Comparison of ENCODE assay signal across 22 mouse cellular contexts in the genomic region with DNA sequence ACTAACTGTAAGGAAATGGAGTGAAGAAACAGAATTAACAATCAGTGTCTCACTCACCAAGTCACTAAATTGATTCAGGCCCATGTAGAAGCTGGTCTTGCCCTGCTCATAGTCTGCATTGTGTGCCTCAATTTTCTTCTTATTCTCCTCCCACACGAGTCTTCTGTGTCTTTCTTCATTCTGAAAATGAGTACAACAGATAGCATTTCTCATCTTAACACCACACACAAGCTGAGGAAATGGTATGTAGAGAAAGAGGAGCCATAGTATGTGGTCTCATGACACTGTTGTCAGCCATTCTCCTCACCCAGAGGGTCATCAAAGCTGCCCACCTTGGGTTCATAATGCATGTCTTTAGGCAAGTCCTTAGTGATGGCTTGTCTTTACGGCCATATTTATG. TPM values are rescaled to one million over a fixed set of nuclear protein-coding genes. Genes with fewer than 3 reads are reported as not detected.
DNase-seq lines count a peak whose midpoint lies in the region; ATAC-seq and TF ChIP-seq lines count a peak whose summit lies in the region.
"Not testable (repeated sequence)": the region's sequence is repeated elsewhere in the genome, so short reads cannot be mapped to it uniquely, and the experiment has no call there.
"Had no signal": no experiment of that assay in that cellular context is flagged by ENCODE, and none has a peak within 500 bp of the region (broad histone marks: within the 10 kb centered on the region; RNA-seq: fewer than 3 reads in every experiment).

A gene (minus strand): TSS at position 101 of the 400 bp plus-strand sequence.

- ATAC-seq in heart, embryonic 13.5 days (ENCODE audit: extremely low read depth, insufficient number of reproducible peaks, low FRiP score, low TSS enrichment), result not testable (repeated sequence)

- not testable (repeated sequence) for TF ChIP-seq POLR2A in heart, adult 2 months (IDR thresholded peaks at IDR 0.05; ENCODE audit: insufficient read depth, low read depth, low read length); lung, adult 2 months (IDR thresholded peaks at IDR 0.05; ENCODE audit: borderline replicate concordance, extremely low read depth, low read depth, low read length); myocyte (IDR thresholded peaks at IDR 0.05; ENCODE audit: insufficient read length, low read depth)

- not testable (repeated sequence) for DNase-seq in gastrocnemius, adult 2 months; heart, adult 2 months; lung, adult 2 months

- not testable (repeated sequence) for TF ChIP-seq EP300 in heart, adult 2 months (IDR thresholded peaks at IDR 0.05; ENCODE audit: insufficient read depth, low read depth, low read length)

- H3K9me3 ChIP-seq in heart, embryonic 13.5 days; megakaryocyte, embryonic 14.5 days: not testable (repeated sequence)

- H3K36me3 ChIP-seq in heart, adult 2 months (ENCODE audit: control insufficient read depth, insufficient read depth, low read length); heart, embryonic 13.5 days; megakaryocyte, embryonic 14.5 days (replicated peaks; ENCODE audit: low read length); myocyte (ENCODE audit: control insufficient read depth, insufficient read depth): not testable (repeated sequence)

- 61% methylated on average over 2 of the region's 2 CpGs for WGBS in heart, adult 2 months
- 46% methylated on average over 2 of the region's 2 CpGs for WGBS in heart, embryonic 13.5 days
- WGBS in lung, adult 2 months, result 49% methylated on average over 2 of the region's 2 CpGs

- not testable (repeated sequence) for H3K4me1 ChIP-seq in brown adipose tissue, adult 24 weeks (ENCODE audit: control insufficient read depth, insufficient read depth, insufficient read length, low read length); heart, adult 2 months (ENCODE audit: control insufficient read depth, insufficient read depth, low read length); heart, embryonic 13.5 days; lung, adult 2 months (ENCODE audit: control insufficient read depth, insufficient read depth, low read length)
- peaks cover 52% of the 10 kb centered on the region for H3K4me1 ChIP-seq in megakaryocyte, embryonic 14.5 days

- intact Hi-C loops in gastrocnemius, adult 2 months (cut with DNase I); heart, adult 2 months (cut with DNase I): not testable (repeated sequence)

- peak within 1 kb of the TSS; percentile 28 for H3K4me2 ChIP-seq in heart, embryonic 13.5 days
- H3K4me2 ChIP-seq in myocyte (ENCODE audit: low read depth), result peak within 1 kb of the TSS; percentile 61

- H3ac ChIP-seq in myocyte (ENCODE audit: control insufficient read depth, insufficient read length), result not testable (repeated sequence)

- not testable (repeated sequence) for H3K9ac ChIP-seq in heart, adult 2 months (ENCODE audit: low read depth, low read length); heart, embryonic 13.5 days

- H3K27me3 ChIP-seq in heart, adult 2 months (ENCODE audit: control insufficient read depth, insufficient read depth, low read length); heart, embryonic 13.5 days (replicated peaks); megakaryocyte, embryonic 14.5 days (replicated peaks); myocyte (ENCODE audit: control insufficient read depth, insufficient read depth, insufficient read length): not testable (repeated sequence)

- TF ChIP-seq CTCF in gastrocnemius, adult 2 months (IDR thresholded peaks at IDR 0.05); heart, adult 2 months (IDR thresholded peaks at IDR 0.05); lung, adult 2 months (IDR thresholded peaks at IDR 0.05; ENCODE audit: insufficient read depth, low read length): not testable (repeated sequence)

- peak within 1 kb of the TSS; percentile 59; the same call in 1 of the 2 replicates for H3K27ac ChIP-seq in brown adipose tissue, adult 24 weeks (replicated peaks; ENCODE audit: low read depth, low read length)
- peak within 1 kb of the TSS; percentile 80 for H3K27ac ChIP-seq in gastrocnemius, adult 2 months
- peak within 1 kb of the TSS; percentile 84 for H3K27ac ChIP-seq in heart, adult 2 months
- H3K27ac ChIP-seq in heart, embryonic 13.5 days (replicated peaks), result 0 out of 2 replicates have a peak within 1 kb of the TSS, but pooled peaks have one; percentile 39

- peak within 1 kb of the TSS; percentile 31 for H3K4me3 ChIP-seq in brown adipose tissue, adult 24 weeks (ENCODE audit: insufficient read depth, low read depth, low read length)
- H3K4me3 ChIP-seq in gastrocnemius, adult 2 months, result peak within 1 kb of the TSS; percentile 59
- H3K4me3 ChIP-seq in heart, adult 2 months, result peak within 1 kb of the TSS; percentile 48
- not testable (repeated sequence) for H3K4me3 ChIP-seq in heart, embryonic 13.5 days; myocyte
- peak within 1 kb of the TSS; percentile 67 for H3K4me3 ChIP-seq in lung, adult 2 months (replicated peaks; ENCODE audit: extremely low read depth, low read depth, low read length)
- H3K4me3 ChIP-seq in megakaryocyte, embryonic 14.5 days (replicated peaks), result peak within 1 kb of the TSS; percentile 92

- H3K79me2 ChIP-seq in heart, adult 2 months (replicated peaks; ENCODE audit: control insufficient read depth, insufficient read depth, low read length); myocyte (ENCODE audit: control insufficient read depth, insufficient read depth): not testable (repeated sequence)

RNA-seq across cellular contexts. Expression of the gene that starts here (rescaled TPM):
- 3.6 TPM in 1 of 2 replicates, not detected in the other for polyA plus RNA-seq in brown adipose tissue, adult 24 weeks (2012; ENCODE audit: insufficient read depth, insufficient read length, missing spikeins)
- total RNA-seq in gastrocnemius, adult 2 months (2021), result under 1 TPM in 1 of 2 experiments, not detected in 1; 0.67 TPM
- not detected for total RNA-seq in heart, adult 2 months (2021)
- polyA plus RNA-seq in heart, adult 2 months (2012; rRNA removed), result not detected in 2 replicates
- polyA plus RNA-seq in heart, embryonic 13.5 days (2015; fragmentation: Nextera tagmentation; extraction: Ambion mirVana), result not detected in 2 replicates
- polyA plus RNA-seq in lung, adult 2 months (2012; rRNA removed), result not detected in 2 replicates
- polyA plus RNA-seq in megakaryocyte, embryonic 14.5 days (2012; ENCODE audit: insufficient read depth, low replicate concordance), result not detected in 2 replicates
- polyA plus RNA-seq in myocyte (2012; fragmentation: generic; extraction: Trizol), result 0.44 TPM
- total RNA-seq: adrenal gland, adult 18-20 months; adrenal gland, adult 2 months; adrenal gland, adult 8-10 months; adrenal gland, postnatal 10 days; adrenal gland, postnatal 14 days; adrenal gland, postnatal 36 days; CH12.LX; ES-E14; G1E; MEL had no signal
- polyA plus RNA-seq: activated CD4-positive, CD25-positive, alpha-beta regulatory T cell, adult 4 months; adrenal gland, adult 2 months; brain, embryonic 14.5 days; C2C12; CD4-positive, CD25-positive, alpha-beta regulatory T cell, adult 4 months; cerebellum, adult 2 months; G1E had no signal
